Mouse (Mus musculus): ENCODE measurements around the gene Acot6. TPM values are rescaled to one million over a fixed set of nuclear protein-coding genes. Genes with fewer than 3 reads are reported as not detected.
"Not testable (repeated sequence)": the region's sequence is repeated elsewhere in the genome, so short reads cannot be mapped to it uniquely, and the experiment has no call there.

The Acot6 gene
- 5.2 and 5.6 TPM in 2 replicates for polyA plus RNA-seq (2012; rRNA removed)

GRCm38 (mm10) chr12:84100604-84101492 lies at the start of gene Acot6:
Acot6 (plus strand) TSS chr12:84100654.
- DNase-seq (ENCODE audit: low spot score), result peak; percentile 40

- DNase-seq (ENCODE audit: low spot score), result not testable (repeated sequence)
Observed at GRCm38 (mm10) chr12:84050744-84051143, 49.7 kb upstream of the Acot6 start.

GRCm38 (mm10) chr12:84051937-84052474 lies 48.4 kb upstream of the Acot6 start, which contains the start of gene Acot3:
Acot3 (plus strand) TSS chr12:84052144.
- DNase-seq (ENCODE audit: low spot score), result no peak

GRCm38 (mm10) chr12:84052609-84053008 lies 47.8 kb upstream of the Acot6 start:
- DNase-seq (ENCODE audit: low spot score), result no peak

GRCm38 (mm10) chr12:84053173-84053572 lies 47.3 kb upstream of the Acot6 start:
- DNase-seq (ENCODE audit: low spot score), result no peak

- no peak for DNase-seq (ENCODE audit: low spot score)
Observed at GRCm38 (mm10) chr12:84053679-84054391, 46.6 kb upstream of the Acot6 start.

GRCm38 (mm10) chr12:84060946-84061345 lies 39.5 kb upstream of the Acot6 start:
- no peak for DNase-seq (ENCODE audit: low spot score)

- DNase-seq (ENCODE audit: low spot score), result no peak
Observed at GRCm38 (mm10) chr12:84062336-84062735, 38.1 kb upstream of the Acot6 start.

- DNase-seq (ENCODE audit: low spot score), result no peak
Observed at GRCm38 (mm10) chr12:84063228-84063627, 37.2 kb upstream of the Acot6 start.

- DNase-seq (ENCODE audit: low spot score), result no peak
Observed at GRCm38 (mm10) chr12:84063833-84064232, 36.6 kb upstream of the Acot6 start.

GRCm38 (mm10) chr12:84064621-84065020 lies 35.8 kb upstream of the Acot6 start:
- no peak for DNase-seq (ENCODE audit: low spot score)

GRCm38 (mm10) chr12:84067752-84068151 lies 32.7 kb upstream of the Acot6 start:
- DNase-seq (ENCODE audit: low spot score), result no peak

GRCm38 (mm10) chr12:84068296-84068695 lies 32.2 kb upstream of the Acot6 start:
- no peak for DNase-seq (ENCODE audit: low spot score)

GRCm38 (mm10) chr12:84068986-84069385 lies 31.5 kb upstream of the Acot6 start, which contains the start of gene Acot5:
Acot5 (plus strand) TSS chr12:84069325.
- DNase-seq (ENCODE audit: low spot score), result no peak

GRCm38 (mm10) chr12:84069582-84069981 lies 30.9 kb upstream of the Acot6 start:
- peak; percentile 30 for DNase-seq (ENCODE audit: low spot score)

- DNase-seq (ENCODE audit: low spot score), result no peak
Observed at GRCm38 (mm10) chr12:84071696-84072095, 28.8 kb upstream of the Acot6 start.

- DNase-seq (ENCODE audit: low spot score), result no peak
Observed at GRCm38 (mm10) chr12:84077371-84077990, 23.0 kb upstream of the Acot6 start.

GRCm38 (mm10) chr12:84083842-84084241 lies 16.6 kb upstream of the Acot6 start:
- no peak for DNase-seq (ENCODE audit: low spot score)

GRCm38 (mm10) chr12:84084581-84084980 lies 15.9 kb upstream of the Acot6 start:
- no peak for DNase-seq (ENCODE audit: low spot score)

GRCm38 (mm10) chr12:84094666-84095065 lies 5.8 kb upstream of the Acot6 start:
- DNase-seq (ENCODE audit: low spot score), result not testable (repeated sequence)

GRCm38 (mm10) chr12:84099605-84100004 lies 849 bp upstream of the Acot6 start:
- no peak for DNase-seq (ENCODE audit: low spot score)

- DNase-seq (ENCODE audit: low spot score), result no peak
Observed at GRCm38 (mm10) chr12:84100071-84100470, 383 bp upstream of the Acot6 start.

All from urinary bladder, adult 2 months (tissue).